Mouse (Mus musculus) lung, adult 18-20 months (tissue): Measurements from ENCODE around the gene Bptf.
"Not testable (repeated sequence)": the region's sequence is repeated elsewhere in the genome, so short reads cannot be mapped to it uniquely, and the experiment has no call there.

Experiments
- DNase-seq, 2 experiments: peaks; one replicate each; pipeline ENCODE4 v3.0.0; 2022; ENCODE audit warnings: mixed read lengths in 2 of 2

Gene Bptf

DNA sequence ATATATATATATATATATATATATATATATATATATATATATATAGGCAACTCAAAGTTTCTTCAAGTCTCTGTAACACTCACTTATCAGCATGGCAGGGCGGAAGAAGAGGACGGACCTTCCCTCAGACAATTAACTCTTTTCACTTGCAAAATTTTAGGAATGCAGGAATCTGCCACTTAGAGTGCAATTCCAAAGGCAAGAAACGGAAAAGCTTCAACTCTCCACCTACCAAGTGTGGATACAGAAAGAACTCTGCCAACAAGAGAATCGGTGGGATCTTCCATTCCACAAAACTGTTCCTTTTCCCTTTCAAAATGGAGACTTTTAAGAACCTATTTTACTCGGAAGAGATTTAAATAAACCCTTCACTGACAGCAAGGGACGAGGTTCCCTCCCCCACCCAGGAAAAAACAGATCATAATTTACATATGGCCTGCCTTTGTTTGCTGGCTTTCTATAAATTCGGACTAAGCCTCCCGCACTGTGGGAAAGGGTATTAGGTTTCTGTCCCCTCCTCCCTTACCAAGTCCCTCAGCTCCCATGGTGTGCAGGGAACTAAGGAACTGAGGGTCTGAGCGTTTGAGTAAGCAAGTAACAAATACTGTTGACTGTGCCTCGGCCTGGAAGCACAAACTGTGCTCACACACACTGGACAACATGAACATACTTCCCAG lies 17.9 kb downstream of the Bptf start:
- DNase-seq = no peak

DNA sequence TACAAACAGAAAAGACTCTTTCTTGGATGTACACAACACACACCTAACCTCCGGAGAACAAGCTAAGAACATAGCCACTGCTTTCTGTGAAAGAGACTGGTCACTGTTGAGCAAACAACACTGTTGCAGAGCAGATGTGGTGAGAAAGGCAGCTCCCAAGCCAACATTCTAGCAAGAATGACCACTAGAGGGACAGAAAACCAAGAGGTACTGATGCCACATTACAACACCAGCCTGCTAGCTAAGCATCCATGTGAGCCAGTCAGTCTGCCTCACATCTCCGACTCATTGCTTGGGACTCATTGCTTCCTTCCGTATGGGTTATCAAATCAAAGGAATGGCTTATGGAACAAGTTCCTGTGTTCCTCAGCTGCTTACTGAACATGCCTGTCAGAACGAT lies 18.8 kb downstream of the Bptf start:
- DNase-seq = peak in 1 of 2 experiments; percentile 51

DNA sequence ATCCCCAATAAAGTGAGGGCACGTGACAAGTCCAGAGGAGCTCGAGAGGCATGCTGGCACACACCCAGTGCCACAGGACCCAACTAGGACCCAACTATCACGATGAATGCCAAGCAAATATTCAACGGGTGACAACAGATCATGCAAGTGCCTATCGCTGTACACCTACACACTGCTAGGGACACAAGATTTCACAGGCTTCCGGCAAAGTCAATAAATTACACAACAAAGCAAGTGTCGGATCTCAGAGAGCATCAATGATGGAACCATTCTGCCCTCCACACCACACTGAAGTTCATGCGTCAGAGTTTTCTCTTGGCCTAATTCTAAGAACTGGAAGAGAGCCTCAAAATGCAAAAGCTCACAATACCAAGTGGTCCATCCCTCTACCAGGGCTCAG lies 22.3 kb downstream of the Bptf start:
- no peak for DNase-seq

DNA sequence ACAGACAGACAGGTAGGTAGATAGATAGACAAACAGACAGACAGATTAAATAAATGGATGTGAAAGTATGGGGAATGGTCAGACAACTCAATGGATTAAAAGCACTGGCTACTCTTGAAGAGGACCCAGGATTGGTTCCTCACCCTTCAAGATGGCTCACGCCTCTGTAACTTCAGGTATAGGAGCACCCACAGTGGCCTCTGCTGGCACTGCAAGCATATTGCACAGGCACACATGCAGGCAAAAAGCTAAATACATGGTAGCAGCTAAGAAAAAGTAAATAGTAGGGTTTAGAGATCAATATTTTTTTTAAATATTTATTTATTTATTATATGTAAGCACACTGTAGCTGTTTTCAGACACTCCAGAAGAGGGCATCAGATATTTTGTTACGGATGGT lies 23.0 kb downstream of the Bptf start:
- no peak for DNase-seq

DNA sequence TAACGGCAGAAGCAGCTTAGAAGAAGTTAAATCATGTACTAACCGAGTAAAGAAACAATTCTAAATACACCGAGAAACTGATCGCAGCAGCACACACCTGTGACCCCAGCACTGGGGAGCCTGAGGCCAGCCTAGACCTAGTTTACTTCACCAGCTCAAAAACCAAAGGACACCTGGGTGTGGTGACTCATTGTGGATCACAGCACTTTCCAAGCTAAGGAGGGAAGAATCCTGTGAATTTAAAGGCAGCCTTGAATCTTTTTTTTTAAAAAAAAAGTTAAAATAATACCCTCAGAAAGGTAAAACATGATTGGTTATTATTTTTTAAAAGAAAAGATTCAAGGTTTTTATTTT lies 24.2 kb downstream of the Bptf start:
- no peak for DNase-seq

DNA sequence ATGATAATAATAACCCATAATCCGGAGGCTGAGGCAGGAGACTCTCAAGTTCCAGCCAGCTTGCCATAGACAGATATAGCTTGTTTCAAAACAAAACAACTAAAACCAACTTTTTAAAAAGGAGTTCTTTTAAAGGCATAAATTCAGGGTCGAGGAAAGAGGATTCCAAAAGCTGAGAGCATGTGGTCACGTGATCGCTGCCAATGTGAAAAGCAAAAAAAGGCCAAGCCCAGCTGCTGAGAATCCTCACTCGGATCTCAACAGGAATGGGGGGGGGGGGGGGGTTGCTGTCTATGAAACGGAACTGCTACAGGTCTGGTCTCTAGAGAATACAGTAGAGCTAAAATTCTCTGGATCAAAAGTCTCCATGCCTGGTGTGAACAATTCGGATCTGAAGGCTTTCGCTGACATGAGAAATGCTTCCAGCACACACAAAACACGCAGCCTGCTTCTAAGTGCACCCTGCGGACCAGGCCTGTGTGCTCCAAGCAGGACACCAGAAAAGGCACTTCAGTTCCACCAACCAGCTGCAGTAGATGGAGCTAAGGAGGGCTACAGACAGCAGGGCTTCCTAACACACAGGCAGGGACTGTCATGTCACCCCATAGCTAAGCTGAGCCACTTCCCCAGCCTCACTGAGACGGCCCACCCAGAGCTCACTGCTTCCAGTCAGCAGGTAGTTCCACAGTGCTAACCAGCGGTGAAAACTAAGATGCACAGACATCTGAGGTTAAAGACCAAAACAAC lies 24.8 kb downstream of the Bptf start:
- DNase-seq = no peak

DNA sequence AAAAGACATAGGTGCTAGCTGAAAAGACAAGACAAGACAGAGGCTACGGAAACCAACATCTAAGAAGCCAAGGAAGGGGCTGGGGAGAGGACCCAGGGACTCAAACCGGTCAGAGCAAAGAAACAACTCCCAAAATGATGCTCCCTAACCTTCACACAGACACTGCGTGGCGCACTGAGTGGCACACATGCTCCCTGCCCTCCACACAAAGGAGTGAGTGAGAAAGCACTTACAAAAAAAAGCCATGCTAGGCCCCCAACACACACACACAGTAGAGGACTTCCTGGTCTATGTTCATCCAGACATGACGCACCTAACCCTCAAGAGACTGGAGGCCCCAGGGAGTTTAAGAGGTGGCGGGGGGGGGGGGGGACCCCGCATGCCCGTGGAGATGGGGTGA lies 25.5 kb downstream of the Bptf start:
- no peak for DNase-seq

DNA sequence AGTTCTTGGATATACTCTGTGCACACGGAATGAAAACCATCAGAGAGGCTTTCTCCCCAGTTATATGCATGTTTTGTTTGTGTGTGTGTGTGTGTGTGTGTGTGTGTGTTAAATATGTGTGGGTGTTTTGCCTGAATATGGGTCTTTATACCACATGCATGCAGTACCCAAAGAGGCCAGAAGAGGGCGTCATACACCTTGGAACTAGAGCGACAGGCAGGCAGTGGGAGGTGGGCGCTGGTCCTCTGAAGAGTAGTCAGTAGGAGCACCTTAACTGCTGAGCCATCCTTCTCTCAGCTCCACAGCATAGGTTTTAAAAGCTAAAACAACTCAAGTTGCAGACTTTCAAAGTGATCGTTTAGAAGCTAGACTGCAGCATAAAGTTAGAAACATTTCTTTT lies 26.7 kb downstream of the Bptf start:
- DNase-seq = peak; percentile 65 to 81

DNA sequence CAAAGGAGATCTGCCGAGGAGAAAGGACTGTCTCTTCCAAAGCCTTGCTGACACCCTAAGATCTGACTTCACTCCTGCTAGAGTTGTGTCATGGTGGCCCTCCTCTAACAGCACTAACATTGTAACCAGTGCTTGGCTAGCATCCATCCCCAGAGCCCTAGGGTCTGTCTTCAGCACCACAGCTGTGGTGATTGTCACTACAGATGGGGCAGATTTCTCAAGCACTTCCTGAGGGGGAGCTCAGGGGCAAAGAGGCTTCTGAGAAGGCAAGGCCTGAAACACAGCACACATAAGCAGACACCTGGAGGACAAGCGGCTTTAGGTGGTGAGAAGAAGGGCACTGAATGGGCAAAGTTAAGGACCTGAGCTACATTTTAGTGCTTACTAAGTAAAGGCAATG lies 28.2 kb downstream of the Bptf start:
- no peak for DNase-seq

DNA sequence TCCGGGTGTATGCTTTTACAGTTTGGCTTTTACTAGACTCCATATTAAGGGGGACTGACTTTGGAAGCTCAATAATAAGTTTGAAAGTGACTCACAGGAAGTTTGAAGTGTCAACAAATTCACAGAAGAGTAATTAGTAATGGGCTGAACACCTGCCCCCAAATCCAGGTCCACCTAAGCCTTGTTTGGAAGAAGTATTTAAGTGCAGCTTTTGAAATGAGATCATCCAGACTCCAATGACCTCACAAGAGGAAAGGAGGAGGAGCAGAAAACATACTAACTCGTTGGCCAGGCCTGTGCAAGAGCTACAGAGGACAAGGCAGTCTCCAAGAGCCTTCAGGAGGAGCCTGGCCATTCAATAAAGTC lies 28.7 kb downstream of the Bptf start:
- no peak for DNase-seq

DNA sequence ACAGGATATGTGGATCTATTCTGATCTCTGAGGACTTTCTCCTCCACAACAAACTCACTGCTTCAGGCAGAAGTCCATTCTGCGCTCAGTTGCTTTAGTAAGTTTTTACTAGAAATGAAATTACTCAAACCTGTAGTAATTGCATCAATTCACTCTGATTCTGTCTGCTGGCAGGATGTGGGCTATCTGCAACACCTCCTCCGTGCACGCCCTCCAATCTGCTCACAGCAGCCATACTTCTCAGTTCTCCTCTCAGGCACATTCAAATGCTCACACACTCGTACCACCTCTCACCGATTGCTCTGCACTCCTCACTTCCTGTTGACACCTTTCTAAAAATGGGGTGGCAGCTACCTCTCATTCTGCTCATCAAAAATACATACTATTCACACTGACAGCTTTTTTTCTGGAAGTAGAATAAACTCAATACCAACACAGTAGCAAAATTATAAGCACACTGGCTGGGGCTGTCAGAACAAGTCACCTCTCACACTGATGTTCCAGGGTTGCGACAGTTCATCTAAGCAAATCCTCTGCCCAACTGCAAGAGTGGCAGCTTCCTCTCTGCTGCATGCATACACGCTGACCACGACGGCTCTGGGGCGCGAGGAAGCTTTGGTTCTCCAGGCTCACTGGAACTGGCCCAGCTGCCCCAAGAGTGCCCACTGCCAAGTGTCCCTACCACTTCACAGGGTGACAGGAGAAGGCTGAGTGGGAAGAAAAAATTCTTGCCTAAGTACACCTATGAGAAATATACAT lies 29.3 kb downstream of the Bptf start:
- DNase-seq = peak; percentile 40 to 51

DNA sequence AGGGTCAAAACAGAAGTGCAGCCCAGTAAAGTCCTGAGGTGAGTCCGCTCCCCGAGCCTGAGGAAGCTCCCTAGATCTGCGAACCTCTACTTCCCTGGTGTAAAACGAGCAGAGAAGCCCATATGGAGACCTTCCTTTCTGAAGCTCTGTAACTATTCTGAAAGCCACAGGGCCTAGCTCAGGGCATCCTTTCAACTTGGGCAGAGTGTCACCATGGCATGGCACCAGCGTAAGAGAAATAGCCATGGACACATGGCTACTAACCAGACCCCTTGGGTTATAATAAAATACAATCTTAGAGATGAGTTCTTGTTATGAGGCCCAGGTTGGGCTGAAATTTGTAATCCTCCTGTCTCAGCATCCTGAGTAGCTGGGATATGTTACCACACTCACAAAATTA lies 35.0 kb downstream of the Bptf start:
- DNase-seq = no peak

DNA sequence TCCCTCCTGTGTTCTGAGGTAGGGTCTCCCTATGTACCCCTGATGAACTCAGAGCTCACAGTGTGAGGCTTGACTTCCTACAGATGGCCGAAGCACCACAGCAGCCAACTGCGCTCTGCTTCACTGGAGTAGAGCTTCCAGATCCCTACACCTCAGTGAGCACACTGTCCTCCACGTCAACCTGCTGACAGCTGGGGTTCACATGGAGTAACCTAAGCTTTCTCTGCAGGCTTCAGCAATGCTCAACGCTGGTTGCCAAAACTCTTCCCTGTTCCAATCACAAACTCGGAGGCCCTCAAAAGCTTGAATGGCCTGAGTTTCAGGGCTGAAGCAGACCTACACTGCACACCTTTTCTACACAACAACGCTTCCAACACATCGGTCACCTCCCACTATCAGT lies 38.1 kb downstream of the Bptf start:
- DNase-seq = no peak

DNA sequence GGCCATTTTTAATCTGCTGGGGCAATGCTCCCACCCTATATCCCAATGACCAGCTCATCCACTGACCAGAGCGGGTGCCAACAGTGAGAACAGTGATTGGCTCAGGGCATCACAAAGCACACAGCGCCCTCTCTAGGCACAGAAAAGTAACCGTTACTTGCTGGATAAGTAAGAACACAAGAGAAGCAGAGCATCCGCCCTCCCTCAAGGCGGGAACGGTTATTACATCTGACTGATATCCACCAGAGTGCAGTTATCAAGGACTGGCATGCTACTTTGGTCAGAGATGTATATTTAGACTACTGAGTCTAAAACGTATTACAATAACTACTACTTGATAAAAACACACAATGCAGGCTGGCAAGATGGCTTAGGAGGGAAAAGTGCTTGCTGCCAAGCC lies 39.3 kb downstream of the Bptf start:
- DNase-seq = no peak

DNA sequence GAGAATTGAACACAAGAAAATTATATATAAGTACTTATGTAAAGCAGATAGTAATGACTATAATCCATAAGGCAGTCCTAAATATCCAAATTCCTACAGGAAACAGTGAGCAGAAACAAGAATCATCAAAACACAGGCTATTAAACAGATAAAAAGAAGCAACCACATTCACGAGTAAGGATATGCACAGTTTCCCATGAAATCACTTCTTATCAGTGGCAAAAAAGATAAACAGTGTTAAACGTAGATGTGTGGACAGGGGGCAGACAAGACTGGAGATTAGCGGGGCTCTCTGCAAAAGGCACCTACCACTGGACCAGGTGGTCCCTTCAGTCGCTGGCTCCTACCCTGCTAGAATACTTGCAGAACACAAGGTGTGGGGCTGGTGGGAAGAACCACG lies 46.1 kb downstream of the Bptf start:
- no peak for DNase-seq

DNA sequence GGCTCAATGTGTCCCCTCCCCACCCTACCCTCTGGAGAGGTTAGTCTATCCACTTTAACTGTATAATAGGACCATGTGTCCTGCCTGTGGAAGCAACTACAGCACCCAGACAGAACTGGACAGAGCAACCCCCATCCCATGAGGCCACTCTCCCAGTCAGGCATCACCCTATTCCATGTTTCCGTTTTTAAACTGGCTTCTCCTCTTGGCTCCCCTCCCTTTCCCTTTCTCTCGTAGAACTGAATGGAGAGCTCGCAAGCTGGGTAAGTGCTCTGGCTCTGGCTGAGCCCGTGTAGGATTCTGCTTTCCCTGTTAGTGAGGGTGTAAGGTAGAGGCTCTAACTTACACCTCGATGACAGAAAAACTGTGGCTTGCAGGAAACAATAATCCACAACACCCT lies 48.4 kb downstream of the Bptf start:
- no peak for DNase-seq

DNA sequence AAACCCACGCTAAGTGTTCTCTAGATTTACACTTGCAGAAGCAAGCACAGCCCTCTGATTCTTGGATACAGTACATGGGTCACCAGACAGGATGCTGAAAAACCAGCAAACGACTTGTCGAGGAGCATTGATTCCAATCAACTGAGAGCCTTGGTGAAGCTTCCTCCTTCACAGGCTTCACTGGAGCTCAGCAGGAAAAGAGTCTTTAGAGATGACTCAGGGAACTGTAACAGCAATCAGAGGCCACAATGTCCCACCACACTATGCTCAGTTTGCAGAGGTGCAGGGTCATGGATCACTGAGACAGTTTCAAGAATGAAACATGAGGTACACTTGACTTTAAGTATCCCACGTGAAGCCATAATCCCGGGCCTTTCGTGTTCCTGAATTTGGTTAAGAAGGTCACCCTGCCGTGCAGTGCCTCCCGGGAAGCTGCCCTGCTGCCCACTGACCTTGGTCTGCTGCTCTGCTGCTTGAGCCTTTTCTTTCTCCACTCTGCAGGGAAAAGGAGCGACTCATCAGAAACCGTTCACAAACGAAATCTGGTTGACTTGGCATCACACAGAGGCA lies 66.6 kb downstream of the Bptf start:
- DNase-seq = no peak

DNA sequence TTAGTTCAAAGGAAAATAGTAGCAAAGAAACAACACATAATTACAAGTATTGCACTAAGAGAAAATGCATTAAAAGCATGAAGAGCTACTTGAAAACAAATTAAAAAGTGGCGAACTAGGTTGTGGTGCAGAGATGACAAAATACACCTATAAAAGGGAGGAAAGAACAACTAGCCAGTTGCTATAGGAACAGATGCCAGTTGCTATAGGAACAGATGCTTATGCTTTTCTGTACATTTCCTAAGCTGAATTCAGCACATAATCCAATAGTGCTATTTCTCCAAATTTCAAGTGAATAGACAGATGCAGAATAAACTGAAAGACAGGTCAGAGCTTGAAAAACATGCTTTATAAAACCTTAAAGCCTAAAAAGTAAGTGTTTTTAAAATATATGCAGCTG lies 67.3 kb downstream of the Bptf start:
- DNase-seq = no peak

DNA sequence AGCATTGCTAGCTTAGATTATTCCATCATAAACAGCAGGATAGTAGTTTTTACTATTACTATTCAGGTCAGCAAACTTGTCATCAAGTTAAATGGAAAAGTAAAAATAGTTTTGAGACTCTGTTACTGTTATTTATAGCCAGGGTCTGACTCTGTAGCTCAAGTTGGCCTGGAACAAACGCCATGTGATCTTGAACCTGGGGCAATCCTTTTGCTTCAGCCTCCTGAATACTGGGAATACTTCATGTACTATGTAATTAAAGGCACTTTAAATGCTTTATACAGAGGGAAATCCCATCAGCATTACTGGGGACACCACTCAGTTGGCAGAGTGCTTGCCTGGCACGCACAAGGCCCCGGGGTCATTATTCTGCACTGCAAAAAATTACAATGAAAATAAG lies 68.9 kb downstream of the Bptf start:
- no peak for DNase-seq

DNA sequence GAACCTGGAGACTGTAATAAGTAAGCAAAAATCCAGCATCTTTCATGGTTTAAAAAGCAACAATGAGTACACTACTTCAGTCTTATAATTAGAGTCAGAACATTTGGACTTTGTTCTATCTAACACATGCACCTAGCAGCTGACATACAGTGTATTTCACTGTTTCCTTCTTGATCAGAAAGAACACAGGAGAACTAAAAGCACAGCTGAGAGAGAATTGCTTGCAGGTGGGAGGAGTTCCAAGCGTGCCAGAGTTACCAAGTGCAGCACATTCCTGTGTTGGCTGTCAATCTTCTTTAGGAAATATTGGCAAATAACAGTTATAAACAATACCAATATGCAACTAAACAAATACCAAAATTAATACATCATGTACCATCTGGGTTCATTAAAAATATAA lies 71.0 kb downstream of the Bptf start:
- no peak for DNase-seq

DNA sequence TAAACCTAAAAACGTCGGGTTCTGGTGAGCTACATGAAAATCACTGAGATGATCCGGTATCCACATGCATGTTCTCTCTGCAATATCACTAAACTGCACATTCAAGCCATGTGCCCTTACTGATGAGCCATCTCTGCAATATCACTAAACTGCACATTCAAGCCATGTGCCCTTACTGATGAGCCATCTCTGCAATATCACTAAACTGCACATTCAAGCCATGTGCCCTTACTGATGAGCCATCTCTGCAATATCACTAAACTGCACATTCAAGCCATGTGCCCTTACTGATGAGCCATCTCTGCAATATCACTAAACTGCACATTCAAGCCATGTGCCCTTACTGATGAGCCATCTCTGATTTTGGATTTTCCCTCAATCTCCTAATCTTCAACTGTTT lies 72.3 kb downstream of the Bptf start:
- DNase-seq = not testable (repeated sequence)

DNA sequence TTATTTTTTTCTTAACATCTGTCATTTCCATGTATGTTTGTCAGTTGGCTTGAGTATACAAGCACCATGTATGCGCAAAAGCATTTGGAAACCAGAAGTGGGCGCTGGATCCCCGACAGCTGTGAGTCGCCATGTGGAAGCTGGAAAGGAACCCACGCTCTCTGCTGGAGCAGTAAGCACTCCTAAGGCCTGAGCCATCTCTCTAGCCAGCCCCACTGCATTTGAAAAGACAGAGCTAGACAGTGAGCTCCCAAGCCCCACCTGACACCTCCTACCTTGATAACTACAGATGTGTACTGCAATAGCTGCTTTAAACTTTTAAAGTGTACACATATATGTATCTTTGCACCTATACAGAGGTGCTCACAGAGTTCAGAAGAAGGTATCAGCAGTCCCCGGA lies 74.5 kb downstream of the Bptf start:
- DNase-seq = no peak

DNA sequence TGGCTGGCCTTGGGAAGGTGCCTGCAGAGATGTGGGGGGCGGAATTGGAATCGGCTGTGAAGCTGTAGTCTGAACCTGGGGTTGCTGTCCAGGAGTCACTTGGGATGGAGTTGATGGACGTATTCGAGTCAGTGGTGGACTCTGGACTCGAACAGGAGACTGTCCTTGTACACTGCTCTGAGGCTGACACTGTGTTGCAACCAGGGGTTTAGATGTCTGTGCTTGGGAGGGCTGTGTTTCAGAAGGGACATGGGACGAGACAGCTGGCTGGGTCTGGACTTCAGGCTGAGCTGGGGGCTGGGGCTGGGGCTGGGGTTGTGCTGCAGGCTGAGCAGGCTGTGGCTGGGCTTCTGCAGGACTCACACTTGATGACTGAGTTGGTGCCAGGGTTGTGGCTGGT lies 77.1 kb downstream of the Bptf start:
- no peak for DNase-seq
